Mouse (Mus musculus): ENCODE measurements around the gene Mnd1. TPM values are rescaled to one million over a fixed set of nuclear protein-coding genes. Genes with fewer than 3 reads are reported as not detected.

The Mnd1 gene
- total RNA-seq, 2 experiments from 2014 or later = 3.2 to 4.2 TPM

DNA sequence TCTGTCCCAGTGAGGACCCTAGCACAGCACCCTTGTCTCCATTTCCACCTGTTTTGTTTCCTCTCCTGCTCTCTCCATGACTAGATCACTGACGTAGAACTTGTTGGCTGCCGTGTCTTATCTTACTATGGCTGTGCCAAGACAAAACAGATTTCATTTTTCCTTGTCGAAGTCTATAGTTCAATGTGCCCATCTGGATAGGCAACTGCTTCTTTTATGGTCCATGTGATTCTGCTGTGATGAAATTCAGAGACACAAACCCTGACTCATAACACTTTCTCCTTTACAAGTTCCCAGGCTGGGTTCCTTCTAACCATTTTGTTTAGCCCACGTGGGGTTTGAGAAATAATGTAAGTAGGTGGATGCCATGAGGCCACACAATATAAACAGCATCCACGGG lies 10.5 kb upstream of the Mnd1 start:
- intact Hi-C loops (cut with DNase I) = no loop called here
- DNase-seq (ENCODE audit: low spot score) = no peak

DNA sequence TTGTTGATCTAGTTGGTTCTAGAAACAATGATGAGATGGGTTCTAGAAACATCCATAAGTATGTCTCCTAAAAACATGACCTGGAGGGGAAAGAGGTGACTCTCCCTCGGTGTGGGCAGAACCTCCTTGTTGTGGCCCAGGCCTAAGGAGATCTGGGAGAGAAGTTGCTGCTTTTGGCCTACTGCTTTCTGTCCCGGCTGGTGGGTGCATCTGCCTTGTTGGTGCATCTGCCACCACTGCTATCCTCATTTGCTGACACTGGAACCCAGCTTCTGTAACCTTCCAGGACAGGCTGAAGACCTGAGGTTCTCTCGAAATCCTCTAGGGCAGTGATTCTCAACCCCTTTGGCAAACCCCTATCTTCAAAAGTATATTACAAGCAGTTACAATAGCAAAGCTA lies 9.8 kb upstream of the Mnd1 start:
- no peak for DNase-seq (ENCODE audit: low spot score)
- intact Hi-C loops (cut with DNase I) = no loop called here

DNA sequence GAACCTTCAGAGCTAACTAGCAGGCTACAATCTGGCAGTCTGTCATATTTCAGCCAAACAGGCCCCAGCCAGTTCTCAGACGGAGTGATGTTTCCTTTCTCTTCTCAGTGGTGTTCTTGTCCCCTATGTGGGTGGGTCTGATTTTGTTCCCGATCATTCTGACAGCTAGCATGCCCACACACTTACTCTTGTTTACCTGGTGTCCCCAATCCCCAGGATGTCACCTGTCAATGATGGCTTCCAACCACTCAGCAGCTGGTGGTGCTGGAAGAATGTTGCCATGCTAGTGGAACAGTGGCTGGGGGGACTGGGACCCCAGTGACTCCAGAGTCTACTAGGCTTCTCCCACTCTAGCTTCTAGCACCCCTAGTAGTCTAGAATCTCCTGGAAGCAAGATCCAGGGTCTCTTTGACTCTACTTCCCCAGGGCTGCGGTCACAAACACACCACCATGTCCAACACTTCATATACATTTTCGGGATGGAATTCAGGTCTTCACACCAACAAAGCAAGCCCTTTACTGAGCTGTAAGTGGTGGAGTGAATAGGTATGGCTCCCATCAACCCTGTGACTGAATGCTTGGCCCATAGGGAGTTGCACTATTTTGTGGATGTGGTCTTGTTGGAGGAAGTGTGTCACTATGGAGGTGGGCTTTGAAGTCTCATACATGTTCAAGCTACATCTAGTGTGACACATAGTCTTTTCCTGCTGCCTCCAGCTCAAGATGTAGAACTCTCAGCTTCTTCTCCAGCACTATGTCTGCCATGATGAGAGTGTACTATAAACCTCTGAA lies 2.2 kb upstream of the Mnd1 start:
- intact Hi-C loops (cut with DNase I) = loop anchor here (5.0 to 10.0 kb wide), 3 partner anchors 115 to 313 kb away; partner anchors contain the start of genes Tlr2 and Tmem131l

DNA sequence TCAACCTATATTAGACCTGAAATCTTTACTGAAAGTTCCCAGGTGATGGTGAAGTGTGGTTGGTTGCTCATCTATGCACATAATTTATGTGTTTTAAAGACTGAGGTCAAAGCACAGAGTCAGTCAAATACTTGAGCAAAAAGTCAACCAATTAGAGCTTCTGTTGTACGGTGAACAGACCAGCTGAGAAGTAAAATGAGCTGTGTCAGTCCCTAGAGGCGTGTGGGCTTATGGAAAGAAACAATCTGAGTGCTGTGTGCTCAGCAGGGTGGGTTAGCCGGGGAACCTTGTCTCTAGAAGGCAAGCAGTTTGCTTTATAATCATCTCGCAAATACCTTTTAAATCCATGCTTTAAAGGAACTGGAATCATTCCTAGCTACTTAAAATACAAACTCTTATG lies 1.4 kb upstream of the Mnd1 start:
- intact Hi-C loops (cut with DNase I) = loop anchor here (5.0 to 10.0 kb wide), 3 partner anchors 115 to 312 kb away; partner anchors contain the start of genes Tlr2 and Tmem131l
- DNase-seq (ENCODE audit: low spot score) = no peak

More for the DNA sequence above, 2.2 kb upstream of the Mnd1 start:
- DNase-seq (ENCODE audit: low spot score) = no peak

DNA sequence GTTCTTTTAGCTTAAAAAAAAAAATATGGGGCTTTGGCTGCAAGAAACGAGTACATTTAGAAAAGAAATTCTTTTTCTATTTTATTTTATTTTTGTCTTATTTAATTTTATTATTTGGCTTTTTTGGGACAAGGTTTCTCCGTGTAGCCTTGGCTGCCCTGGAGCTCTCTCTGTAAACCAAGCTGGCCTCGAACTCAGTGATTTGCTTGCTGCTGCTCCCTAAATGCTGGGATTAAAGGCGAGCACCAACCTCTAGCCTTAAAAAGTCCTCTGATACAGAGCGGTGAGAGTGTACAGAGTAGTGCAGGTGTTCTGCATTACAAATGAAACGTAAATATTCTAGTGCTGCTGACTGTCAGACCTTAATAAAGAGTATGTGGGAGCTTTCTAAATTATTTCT lies 519 bp upstream of the Mnd1 start:
- intact Hi-C loops (cut with DNase I) = loop anchor here (5.0 to 10.0 kb wide), 3 partner anchors 114 to 311 kb away; partner anchors contain the start of genes Tlr2 and Tmem131l
- DNase-seq (ENCODE audit: low spot score) = no peak

DNA sequence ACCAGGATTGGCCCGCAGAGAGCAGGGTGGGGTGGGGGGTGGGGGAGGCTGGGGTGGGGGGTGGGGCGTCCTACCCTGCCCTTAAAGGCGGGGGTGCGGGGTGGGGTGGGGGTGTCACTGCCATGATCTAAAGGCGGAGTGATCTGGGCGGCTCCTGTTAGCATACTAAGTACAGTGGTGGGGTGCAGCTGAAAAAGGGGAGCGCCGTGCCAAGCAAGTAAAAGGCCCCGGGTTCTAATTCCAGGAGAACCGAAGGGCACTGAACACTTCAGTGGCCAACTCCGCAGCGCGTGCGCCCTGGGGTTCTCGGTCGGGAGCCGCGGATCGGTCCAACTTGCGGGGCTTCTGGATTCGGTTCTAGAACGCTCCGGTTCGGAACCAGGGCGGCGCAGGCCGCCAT lies 440 bp downstream of the Mnd1 start:
- no peak for DNase-seq (ENCODE audit: low spot score)
- intact Hi-C loops (cut with DNase I) = loop anchor here (1.0 to 10.0 kb wide), 4 partner anchors 18 to 310 kb away; partner anchors contain the start of genes Tlr2 and Tmem131l

DNA sequence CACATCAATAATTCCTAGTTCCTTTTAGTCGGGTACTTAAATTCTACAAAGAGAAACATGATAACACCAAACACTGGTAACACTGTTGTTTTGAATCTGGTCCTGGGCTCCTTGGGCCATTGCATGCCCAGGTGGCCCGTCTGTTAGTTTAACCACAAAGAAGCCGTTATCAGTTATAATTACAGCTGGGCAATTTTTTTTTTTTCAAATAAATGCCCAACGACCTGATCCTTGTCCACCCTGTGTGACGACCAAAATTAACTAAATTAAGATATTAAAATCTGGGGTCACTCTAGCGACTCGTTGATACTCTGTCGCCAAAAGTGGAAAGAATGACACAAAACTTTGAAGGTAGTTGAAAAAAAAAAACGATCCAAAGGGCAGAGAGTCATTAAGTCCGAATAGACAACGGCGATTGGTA lies 855 bp downstream of the Mnd1 start:
- intact Hi-C loops (cut with DNase I) = loop anchor here (1.0 to 10.0 kb wide), 4 partner anchors 17 to 310 kb away; partner anchors contain the start of genes Tlr2 and Tmem131l
- DNase-seq (ENCODE audit: low spot score) = no peak

DNA sequence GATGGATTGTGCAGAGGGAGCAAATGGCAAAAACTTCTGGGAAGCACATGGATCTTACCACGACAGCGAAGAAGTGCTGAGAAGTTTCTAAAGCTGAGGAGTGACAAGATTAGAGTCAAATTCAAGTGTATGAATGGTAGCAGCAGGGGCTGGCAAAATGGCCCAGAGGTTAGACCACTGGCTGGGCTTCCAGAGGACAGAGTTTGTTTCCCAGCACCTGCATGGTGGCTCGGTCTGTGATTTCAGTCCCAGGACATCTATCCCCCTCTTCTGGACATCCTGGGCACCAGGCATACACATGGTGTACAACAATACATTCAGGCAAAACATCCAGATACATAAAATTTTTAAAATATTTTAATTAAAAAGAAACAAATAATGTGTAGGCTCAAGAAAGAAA lies 5.8 kb downstream of the Mnd1 start:
- no peak for DNase-seq (ENCODE audit: low spot score)
- intact Hi-C loops (cut with DNase I) = loop anchor here (10.0 kb wide), 1 partner anchor 305 kb away; the partner anchor contains the start of gene Tlr2

DNA sequence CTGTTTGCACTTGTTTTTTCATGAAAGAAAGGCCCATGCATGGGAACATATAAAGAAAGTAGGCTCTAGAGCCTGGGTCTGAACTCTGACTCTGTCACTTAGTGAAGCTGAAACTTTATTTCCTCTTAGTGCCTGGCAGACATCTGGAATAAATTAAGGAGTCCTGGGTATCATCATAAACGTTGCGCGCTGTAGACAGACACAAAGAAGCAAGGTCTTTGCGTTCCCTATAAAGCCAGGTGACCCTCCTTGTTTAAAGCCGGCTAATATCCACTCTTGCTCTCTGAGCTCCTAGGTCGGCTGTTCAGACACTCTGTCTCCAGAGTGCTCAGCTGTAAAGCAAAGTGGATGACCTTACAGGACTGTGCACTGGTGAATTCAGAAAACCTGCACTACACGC lies 14.6 kb downstream of the Mnd1 start:
- DNase-seq (ENCODE audit: low spot score) = no peak
- intact Hi-C loops (cut with DNase I) = no loop called here

DNA sequence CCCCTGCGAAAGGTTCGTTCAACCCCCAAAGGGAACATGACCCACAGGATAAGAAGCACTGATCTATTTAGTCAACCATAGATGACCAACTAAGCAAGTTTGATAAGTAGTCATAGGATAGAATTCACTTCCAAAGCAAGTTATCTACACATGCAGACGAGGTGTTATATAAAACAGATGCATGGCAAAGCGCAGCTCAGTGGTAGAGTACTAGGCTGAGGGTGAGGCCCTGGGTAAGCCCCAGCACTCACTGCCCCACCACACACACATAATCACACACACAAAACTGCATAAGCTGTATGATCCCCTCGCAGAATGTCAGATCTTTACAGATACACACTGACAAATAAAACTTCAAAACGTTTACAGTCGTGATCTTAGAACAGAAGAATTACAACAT lies 19.1 kb downstream of the Mnd1 start:
- intact Hi-C loops (cut with DNase I) = no loop called here

DNA sequence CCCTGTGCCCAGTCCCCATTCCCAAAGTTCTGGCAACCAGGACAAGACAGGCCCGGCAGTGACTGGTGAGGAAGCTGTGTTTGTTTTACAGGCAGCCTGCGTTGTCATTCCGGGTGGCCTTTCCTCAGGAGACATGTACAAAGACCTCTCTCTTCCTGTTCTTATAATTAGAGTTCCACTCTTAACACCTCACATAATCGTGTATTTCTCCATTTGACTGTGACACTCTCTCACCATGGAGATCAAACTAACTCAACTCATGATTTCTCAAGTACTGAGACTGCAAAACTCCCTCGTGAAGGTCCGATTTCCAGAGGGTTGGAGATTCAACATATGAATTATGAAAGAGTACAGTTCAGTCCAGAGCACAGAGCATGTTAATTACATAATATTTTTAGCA lies 19.7 kb downstream of the Mnd1 start:
- intact Hi-C loops (cut with DNase I) = no loop called here
- DNase-seq (ENCODE audit: low spot score) = no peak

More for the DNA sequence above, 19.1 kb downstream of the Mnd1 start:
- no peak for DNase-seq (ENCODE audit: low spot score)

DNA sequence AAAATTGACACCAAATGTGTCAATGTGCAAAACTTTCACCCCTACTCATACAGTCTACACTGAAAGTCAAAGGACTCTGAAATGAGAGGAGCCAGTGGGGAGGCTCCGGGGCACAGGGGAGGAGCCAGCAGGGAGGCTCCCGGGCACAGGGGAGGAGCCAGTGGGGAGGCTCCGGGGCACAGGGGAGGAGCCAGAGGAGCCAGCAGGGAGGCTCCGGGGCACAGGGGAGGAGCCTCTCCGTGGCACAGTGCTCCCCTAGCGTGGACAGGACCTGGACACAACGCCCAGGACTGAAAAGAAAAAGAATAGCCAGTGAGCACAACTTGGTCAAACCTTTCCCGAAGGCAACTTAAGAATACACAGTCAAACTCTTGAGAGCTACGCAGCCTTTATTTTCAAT lies 20.2 kb downstream of the Mnd1 start:
- intact Hi-C loops (cut with DNase I) = no loop called here
- no peak for DNase-seq (ENCODE audit: low spot score)

DNA sequence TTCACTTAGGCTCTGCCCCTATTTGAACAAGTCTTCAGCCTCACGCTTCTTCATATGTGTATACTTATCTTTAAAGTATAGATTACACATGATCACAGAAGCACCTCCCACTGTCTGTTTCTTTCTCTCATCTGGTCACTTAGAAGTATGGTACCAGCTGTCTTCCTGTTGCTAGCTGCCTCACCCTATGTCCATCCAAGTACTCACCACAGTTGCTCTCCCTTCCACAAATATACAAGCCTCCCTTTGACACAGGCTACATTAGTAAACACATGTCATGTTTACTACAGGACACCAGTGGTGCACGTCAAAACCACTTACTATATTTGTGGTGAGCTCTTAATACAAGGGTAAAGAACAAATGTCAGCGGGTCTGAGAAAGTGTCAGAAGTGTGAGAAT lies 24.2 kb downstream of the Mnd1 start:
- intact Hi-C loops (cut with DNase I) = no loop called here
- DNase-seq (ENCODE audit: low spot score) = no peak

DNA sequence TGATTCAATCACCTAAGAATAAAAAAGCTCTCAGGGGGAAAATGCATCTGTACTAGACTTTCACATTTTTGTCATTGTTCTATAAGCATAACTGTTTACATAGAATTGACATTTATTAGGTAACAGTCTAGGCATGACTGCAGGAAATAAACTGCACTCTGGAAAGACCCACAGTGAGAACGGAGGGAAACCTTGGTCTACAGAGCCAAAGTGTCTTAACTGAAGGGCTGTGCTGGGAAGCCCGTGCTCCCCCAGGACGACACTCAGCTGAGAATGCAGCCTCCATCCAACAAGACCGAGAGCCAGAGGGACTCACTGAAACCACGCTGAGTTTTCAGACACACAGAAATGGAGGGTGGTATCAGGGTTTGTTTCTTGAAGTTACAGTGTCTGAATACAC lies 24.8 kb downstream of the Mnd1 start:
- intact Hi-C loops (cut with DNase I) = no loop called here
- DNase-seq (ENCODE audit: low spot score) = no peak

DNA sequence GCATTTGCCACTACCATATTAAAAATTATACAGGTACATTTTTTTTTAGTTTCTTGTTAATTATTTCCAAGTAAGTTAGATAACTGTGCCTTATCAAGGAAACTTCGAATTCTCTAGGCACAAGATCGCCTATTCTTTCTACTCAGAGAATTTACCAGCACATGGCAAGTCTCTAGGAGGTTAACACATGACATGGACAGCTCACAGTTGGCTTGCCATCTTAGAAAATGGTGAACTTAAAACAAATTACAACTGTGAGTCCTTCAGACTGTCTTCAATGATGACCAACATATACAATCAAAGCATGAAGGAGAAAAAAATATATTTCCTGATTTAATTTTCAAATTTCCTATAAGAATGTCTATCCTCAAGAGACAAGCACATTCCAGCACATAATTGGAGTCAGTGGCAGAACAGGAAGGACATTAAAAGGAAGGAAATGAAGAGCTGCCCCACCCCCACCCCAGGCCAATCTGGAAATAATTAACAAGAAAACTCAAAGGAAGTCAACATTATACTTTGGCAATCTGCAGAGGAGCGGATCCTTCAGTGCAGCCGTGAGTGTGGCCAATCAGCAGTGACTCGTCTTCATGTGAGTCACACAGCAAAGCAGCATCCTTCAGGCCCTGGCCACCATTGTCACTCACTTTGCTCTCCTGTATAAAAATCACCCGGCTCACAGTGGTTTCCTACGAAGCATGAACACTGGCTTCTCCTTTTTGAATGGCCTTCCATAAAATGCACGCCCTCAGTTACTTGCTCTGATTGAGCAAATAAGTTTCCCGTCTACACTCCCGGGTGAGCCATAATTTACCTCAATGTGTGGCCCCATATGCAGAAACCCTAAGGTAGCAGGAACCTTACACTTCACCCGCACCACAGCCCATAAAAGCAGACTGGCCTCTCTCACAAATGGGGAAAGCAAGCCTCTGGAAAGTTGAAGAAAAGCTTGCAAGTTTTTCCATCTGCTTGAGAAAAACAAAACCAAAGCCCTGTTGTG lies 26.4 kb downstream of the Mnd1 start:
- intact Hi-C loops (cut with DNase I) = no loop called here
- no peak for DNase-seq (ENCODE audit: low spot score)

DNA sequence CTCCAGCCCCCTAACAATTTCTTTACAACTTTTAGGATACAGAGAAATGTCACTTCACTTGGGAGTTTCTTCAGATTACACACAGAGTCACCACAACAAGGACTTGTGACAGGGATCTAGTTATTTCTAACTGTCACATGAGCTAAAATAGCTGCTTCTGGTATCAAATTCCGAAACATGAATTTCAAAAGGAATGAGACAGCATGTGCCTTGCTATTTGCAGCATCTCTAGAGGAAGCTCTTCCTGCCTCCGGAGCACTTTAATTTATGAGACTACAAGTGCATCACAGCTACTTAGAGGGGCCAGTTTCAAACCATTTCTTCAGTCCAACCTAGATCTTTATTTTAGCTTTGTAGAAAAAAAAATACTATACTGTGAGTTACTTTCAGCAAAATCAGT lies 28.2 kb downstream of the Mnd1 start:
- intact Hi-C loops (cut with DNase I) = no loop called here
- DNase-seq (ENCODE audit: low spot score) = no peak

DNA sequence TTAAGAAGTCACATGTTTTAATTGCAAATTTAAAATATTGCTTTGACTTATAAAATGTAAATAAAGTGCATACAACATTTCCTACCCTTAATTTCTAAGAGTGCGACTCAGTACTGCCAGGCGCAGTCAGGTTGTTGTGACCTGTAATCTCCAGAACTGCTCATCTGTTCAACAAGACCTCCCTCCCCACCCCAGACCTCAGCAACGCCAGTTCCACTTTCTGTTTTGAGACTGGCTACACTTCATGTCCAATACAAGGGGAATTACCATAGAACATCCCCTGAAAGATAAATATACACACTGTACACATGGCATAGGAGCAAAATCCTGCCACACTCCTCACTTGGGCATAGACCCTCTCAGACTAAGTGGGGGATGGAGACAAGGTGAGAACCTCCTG lies 28.9 kb downstream of the Mnd1 start:
- intact Hi-C loops (cut with DNase I) = no loop called here

DNA sequence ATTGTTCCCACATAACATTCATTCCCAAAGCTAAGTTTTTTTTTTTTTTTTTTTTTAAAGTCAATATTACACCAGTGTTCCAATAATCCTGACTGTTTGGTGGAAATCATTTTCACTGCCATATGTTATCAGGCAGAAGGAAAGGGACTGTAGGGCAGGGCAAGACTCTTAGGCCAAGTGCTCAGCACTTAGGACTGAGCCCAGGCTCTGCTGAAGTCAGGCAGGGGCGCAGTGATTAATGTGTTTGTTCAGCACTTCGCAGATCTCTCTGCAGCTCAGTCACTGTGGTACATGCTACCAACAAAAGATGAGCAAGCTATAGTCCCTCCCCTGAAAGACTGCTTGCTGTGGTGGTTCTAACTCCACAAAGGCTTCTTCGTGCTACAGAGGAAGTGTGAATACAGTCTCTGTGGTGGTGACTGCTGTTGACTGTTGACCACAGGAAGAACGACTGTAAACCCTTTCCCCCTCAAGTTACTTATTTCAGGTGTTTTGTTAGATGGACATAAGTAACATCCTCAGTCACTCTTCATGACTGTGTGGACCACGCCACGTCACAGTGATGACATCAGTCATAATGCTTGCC lies 29.8 kb downstream of the Mnd1 start:
- intact Hi-C loops (cut with DNase I) = no loop called here
- no peak for DNase-seq (ENCODE audit: low spot score)

More for the DNA sequence above, 28.9 kb downstream of the Mnd1 start:
- no peak for DNase-seq (ENCODE audit: low spot score)

DNA sequence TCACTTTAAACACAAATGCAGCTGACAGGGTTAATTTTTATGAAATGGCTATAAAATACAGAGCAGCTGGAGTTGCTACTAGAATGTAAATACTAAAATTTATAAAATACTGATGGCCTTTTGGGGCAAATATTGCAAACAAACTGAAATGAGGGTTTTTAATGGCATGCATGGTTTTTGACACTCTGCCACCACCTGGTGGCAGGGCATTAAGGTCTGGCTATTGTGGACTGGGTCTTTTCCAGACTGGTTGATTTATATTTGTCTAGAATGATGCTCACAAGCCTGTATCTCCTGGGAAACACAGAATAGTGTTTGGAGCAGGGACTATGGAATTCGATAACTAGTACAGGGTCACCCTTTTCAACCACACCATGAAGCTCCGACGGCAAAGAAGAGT lies 32.1 kb downstream of the Mnd1 start:
- no peak for DNase-seq (ENCODE audit: low spot score)
- intact Hi-C loops (cut with DNase I) = loop anchor here (1.0 to 2.0 kb wide), 3 partner anchors 83 to 208 kb away; partner anchors contain the start of gene Tmem131l

DNA sequence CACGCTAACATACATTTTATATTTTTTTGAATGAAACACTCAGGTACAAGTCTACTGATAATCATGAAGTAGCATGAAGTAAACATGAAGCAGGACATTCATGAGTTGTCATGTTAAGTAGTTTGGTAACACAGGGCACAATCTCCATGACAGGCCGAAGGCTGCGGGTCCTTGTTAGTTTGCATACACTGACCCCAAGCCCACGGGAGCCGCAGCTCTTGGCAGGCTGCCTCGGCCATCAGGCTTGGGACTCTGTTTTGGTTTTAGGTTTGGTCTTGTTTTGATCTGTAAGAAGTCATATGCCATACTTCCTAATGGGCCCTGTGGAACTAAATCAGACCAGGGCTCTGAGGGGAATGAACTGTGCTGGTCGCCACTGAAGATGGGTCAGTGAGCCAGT lies 36.9 kb downstream of the Mnd1 start:
- no peak for DNase-seq (ENCODE audit: low spot score)
- intact Hi-C loops (cut with DNase I) = no loop called here
